Mouse (Mus musculus) frontal cortex, adult 2 months (tissue): Measurements from ENCODE around the gene Rala. TPM values are rescaled to one million over a fixed set of nuclear protein-coding genes. Genes with fewer than 3 reads are reported as not detected.

Experiments
- DNase-seq, 2 experiments: peaks; one replicate each; pipeline ENCODE4 v3.0.0; 2022; ENCODE audit warnings: low spot score in 1 of 2; ENCODE audit errors: extremely low spot score in 1 of 2
- polyA plus RNA-seq: library from polyadenylated mRNA; depleted of rRNA; stranded (reverse); fragments of >200 nt; gene quantifications from 2 replicates; pipeline ENCODE4 v1.2.3, GENCODE M21; 2012; rRNA removed

Gene Rala
- polyA plus RNA-seq, 1 experiment: 48.0 TPM

- DNase-seq: peak in 1 of 2 experiments; percentile 57
Measured at GRCm38 (mm10) chr13:17891545-17891944, 52.5 kb downstream of the Rala start.

- no peak for DNase-seq
Measured at GRCm38 (mm10) chr13:17884211-17884610, 59.8 kb downstream of the Rala start.

- DNase-seq: no peak
Measured at GRCm38 (mm10) chr13:17879061-17879460, 65.0 kb downstream of the Rala start.

- DNase-seq: peak; percentile 15 to 47
Measured at GRCm38 (mm10) chr13:17866741-17867140, 77.3 kb downstream of the Rala start.

GRCm38 (mm10) chr13:17860536-17860935, 83.5 kb downstream of the Rala start:
- no peak for DNase-seq

- peak; percentile 54 to 60 for DNase-seq
Measured at GRCm38 (mm10) chr13:17859365-17860033, 84.5 kb downstream of the Rala start.

GRCm38 (mm10) chr13:17857046-17857445, 87.0 kb downstream of the Rala start:
- DNase-seq: no peak

- no peak for DNase-seq
Measured at GRCm38 (mm10) chr13:17855492-17856138, 88.4 kb downstream of the Rala start.

GRCm38 (mm10) chr13:17854755-17855154, 89.3 kb downstream of the Rala start:
- no peak for DNase-seq

- no peak for DNase-seq
Measured at GRCm38 (mm10) chr13:17843336-17843735, 100.7 kb downstream of the Rala start.

- no peak for DNase-seq
Measured at GRCm38 (mm10) chr13:17842756-17843155, 101.3 kb downstream of the Rala start.

- DNase-seq: peak in 1 of 2 experiments; percentile 63
Measured at GRCm38 (mm10) chr13:17839137-17839536, 104.9 kb downstream of the Rala start.

- peak in 1 of 2 experiments; percentile 81 for DNase-seq
Measured at GRCm38 (mm10) chr13:17838484-17838851, 105.6 kb downstream of the Rala start.

GRCm38 (mm10) chr13:17837610-17838483, 106.2 kb downstream of the Rala start:
- DNase-seq: peak in 1 of 2 experiments; percentile 67

- DNase-seq: no peak
Measured at GRCm38 (mm10) chr13:17836808-17837207, 107.2 kb downstream of the Rala start.

GRCm38 (mm10) chr13:17832940-17833339, 111.1 kb downstream of the Rala start:
- no peak for DNase-seq

Other genes with a start within 250 kb of the Rala start
- 7.7 and 10.8 TPM in 2 replicates for gene Mplkip, start 249.0 kb downstream of the Rala start, polyA plus RNA-seq
- gene Sugct, start 248.7 kb downstream of the Rala start, polyA plus RNA-seq: 5.3 and 5.8 TPM in 2 replicates
- gene Cdk13, start 139.1 kb downstream of the Rala start, polyA plus RNA-seq: 29.7 and 31.7 TPM in 2 replicates
- gene Yae1d1, start 49.1 kb upstream of the Rala start, polyA plus RNA-seq: 24.8 and 28.1 TPM in 2 replicates